Mouse (Mus musculus): Measurements from ENCODE around the gene Thra. TPM values are rescaled to one million over a fixed set of nuclear protein-coding genes. Genes with fewer than 3 reads are reported as not detected.

The Thra gene
- total and polyA plus RNA-seq, 3 experiments = 1.1 to 3.9 (median 3.8) TPM

DNA sequence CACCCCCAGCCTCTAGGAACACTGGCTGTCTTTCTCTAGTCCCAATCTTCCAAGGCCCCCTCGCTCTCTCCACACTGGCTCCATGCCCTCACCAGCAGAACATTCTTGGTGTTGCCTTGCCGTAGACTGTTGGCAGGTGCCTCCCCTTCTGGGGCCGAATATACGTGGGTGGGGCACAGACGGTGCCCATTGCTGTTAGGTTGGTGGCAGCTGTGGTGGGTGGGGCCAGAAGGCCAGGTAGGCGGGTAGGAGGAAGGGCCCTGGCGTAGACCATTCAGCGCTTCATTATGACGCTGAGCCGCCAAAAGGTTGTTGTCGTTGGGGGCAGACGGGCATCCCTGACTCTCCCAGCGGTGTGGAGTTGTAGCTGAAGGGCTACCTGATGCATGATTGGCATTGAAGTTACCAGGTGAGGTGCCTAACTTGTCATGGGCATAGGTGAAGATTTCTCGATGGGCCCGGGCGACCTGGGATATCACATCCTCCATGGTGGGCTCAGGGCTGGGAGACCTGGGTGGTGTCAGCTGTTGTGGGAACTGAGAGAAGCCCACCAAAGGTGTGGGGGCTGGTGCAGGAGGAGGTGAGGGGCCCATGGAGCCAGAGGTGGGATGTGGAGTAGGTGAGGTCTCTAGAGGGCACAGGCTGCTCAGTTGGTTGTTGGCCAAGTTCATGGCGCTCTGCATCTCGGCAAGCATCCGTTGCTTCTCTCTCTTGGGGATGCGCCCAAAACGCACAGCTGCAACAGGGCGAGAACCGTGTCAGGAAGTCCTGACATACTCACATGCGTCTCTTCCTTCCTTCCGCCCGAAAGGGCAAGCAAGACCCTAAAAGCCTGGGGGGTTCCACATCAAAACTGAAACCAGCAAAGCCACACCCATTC is 29.9 kb downstream of the Thra start:
- peak overlapping the region; percentile 7; the same call in 1 of the 2 replicates for H3K9ac ChIP-seq (ENCODE audit: insufficient read depth, low read depth)
- H3K9me3 ChIP-seq (replicated peaks; ENCODE audit: low read length) = no peaks in the 10 kb centered on the region
- H3K79me2 ChIP-seq (replicated peaks; ENCODE audit: control insufficient read depth, extremely low read depth, insufficient read depth, poor library complexity, severe bottlenecking) = no peaks in the 10 kb centered on the region
- dilution Hi-C loops (cut with MboI; ENCODE audit: extremely low pct_ligation_motif_present, extremely low pct_unique_long_range_greater_than_20kb, low sequenced_read_pairs) (no loop called here), in situ Hi-C loops (cut with MboI; ENCODE audit: low pct_ligation_motif_present, low pct_unique_long_range_greater_than_20kb, low sequenced_read_pairs) (no loop called here)
- no peak overlapping the region for H3K27ac ChIP-seq (ENCODE audit: insufficient read depth, low read depth)
- 0 out of 2 replicates have a peak, but pooled peaks have one; percentile 22 for TF ChIP-seq TCF12 (IDR thresholded peaks at IDR 0.05; ENCODE audit: low read depth, low read length)
- no peak for TF ChIP-seq ZC3H11A (IDR thresholded peaks at IDR 0.05; ENCODE audit: low read depth, low read length)
- H3K4me2 ChIP-seq (ENCODE audit: insufficient read depth, low read depth, poor library complexity, severe bottlenecking) = peak overlapping the region; percentile 46; the same call in 1 of the 2 replicates
- peaks cover 32 to 44% of the 10 kb centered on the region in 2 experiments for H3K4me1 ChIP-seq (ENCODE audit: control insufficient read depth in 1 of 2, insufficient read depth in 2 of 2)
- H3K4me3 ChIP-seq (replicated peaks in 1 of 3; ENCODE audit: low read depth in 2 of 3, low read length in 2 of 3, poor library complexity in 1 of 3) = peak overlapping the region in 2 of 3 experiments; percentile 10 to 53
- DNase-seq (ENCODE audit: extremely low read depth) = no peak
- peaks cover 0 to 14% of the 10 kb centered on the region in 2 experiments for H3K36me3 ChIP-seq (replicated peaks in 1 of 2; ENCODE audit: control insufficient read depth in 1 of 2, insufficient read depth in 1 of 2, low read length in 1 of 2)
- peaks cover 13% of the 10 kb centered on the region for H3K27me3 ChIP-seq (replicated peaks)

DNA sequence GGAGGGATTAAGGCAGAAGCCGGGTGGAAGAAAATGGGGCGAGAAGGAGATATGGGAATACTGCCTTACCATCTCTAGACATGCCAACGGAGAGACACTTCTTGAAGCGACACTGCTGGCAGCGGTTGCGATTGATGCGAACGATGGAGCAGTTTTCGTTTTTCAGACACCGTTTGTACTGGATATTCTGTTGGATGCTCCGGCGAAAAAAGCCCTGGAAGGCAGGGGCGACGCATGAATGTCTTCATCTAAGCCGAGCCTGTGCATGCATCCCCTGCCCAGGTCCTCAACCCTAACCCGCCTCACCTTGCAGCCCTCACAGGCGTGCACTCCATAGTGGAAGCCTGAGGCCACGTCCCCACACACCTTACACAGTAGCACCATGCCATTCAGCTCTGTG is 30.7 kb downstream of the Thra start:
- Histone ChIP-seq H3K36me3 (replicated peaks in 1 of 2; ENCODE audit: control insufficient read depth in 1 of 2, insufficient read depth in 1 of 2, low read length in 1 of 2) (peaks cover 0 to 14% of the 10 kb centered on the region in 2 experiments), H3K4me2 (ENCODE audit: insufficient read depth, low read depth, poor library complexity, severe bottlenecking) (no peak overlapping the region), H3K4me1 (ENCODE audit: control insufficient read depth in 1 of 2, insufficient read depth in 2 of 2) (peaks cover 39 to 52% of the 10 kb centered on the region in 2 experiments), H3K27me3 (replicated peaks) (peaks cover 15% of the 10 kb centered on the region), H3K79me2 (replicated peaks; ENCODE audit: control insufficient read depth, extremely low read depth, insufficient read depth, poor library complexity, severe bottlenecking) (no peaks in the 10 kb centered on the region), H3K9ac (ENCODE audit: insufficient read depth, low read depth) (no peak overlapping the region), H3K4me3 (replicated peaks in 1 of 3; ENCODE audit: low read depth in 2 of 3, low read length in 2 of 3, poor library complexity in 1 of 3) (no peak overlapping the region), H3K9me3 (replicated peaks; ENCODE audit: low read length) (no peaks in the 10 kb centered on the region), H3K27ac (ENCODE audit: insufficient read depth, low read depth) (no peak overlapping the region)
- dilution Hi-C loops (cut with MboI; ENCODE audit: extremely low pct_ligation_motif_present, extremely low pct_unique_long_range_greater_than_20kb, low sequenced_read_pairs) (no loop called here), in situ Hi-C loops (cut with MboI; ENCODE audit: low pct_ligation_motif_present, low pct_unique_long_range_greater_than_20kb, low sequenced_read_pairs) (no loop called here)
- no peak for DNase-seq (ENCODE audit: extremely low read depth)
- TF ChIP-seq USF1 (IDR thresholded peaks at IDR 0.05; ENCODE audit: low read depth, low read length) (no peak), SMC3 (IDR thresholded peaks at IDR 0.05; ENCODE audit: low read depth, low read length) (no peak), KAT2A (IDR thresholded peaks at IDR 0.05; ENCODE audit: insufficient replicate concordance, low read length) (no peak), SIN3A (IDR thresholded peaks at IDR 0.05; ENCODE audit: low read length) (no peak), NELFE (IDR thresholded peaks at IDR 0.05; ENCODE audit: low read depth, low read length) (no peak)

DNA sequence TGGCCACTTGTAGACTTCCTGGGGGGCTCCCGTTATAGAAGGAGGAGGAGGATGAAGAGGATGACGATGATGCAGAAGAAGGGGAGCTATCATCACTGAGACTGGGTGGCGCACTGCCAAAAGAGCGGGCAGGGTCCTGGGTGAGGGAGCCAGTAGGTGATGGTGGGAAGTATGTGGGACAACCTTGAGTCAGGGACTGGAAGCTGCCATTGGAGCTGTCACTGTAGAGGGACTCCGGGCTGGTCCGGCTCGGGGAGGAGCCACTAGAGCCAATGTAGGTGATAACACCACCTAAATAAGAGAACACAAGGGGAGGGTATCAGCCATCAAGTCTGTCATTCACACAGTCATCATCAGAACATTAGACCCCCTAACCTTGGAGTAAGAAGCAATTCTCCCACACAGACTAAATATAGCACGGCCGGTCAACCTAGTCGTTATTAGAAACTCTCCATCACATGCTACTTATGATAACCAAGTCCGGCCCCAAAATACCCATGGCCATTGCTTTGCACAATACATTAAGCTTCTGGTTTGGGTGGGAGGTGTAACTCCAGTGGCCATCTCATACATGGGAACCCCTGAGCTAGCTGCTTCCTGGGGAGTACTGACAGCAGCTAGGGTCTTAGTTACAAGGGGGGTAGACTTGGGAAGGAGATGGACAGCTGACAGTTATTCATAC is 31.5 kb downstream of the Thra start:
- no peak for DNase-seq (ENCODE audit: extremely low read depth)
- dilution Hi-C loops (cut with MboI; ENCODE audit: extremely low pct_ligation_motif_present, extremely low pct_unique_long_range_greater_than_20kb, low sequenced_read_pairs) (no loop called here), in situ Hi-C loops (cut with MboI; ENCODE audit: low pct_ligation_motif_present, low pct_unique_long_range_greater_than_20kb, low sequenced_read_pairs) (no loop called here)
- H3K27me3 ChIP-seq (replicated peaks) = peaks cover 17% of the 10 kb centered on the region
- H3K9me3 ChIP-seq (replicated peaks; ENCODE audit: low read length) = no peaks in the 10 kb centered on the region
- H3K79me2 ChIP-seq (replicated peaks; ENCODE audit: control insufficient read depth, extremely low read depth, insufficient read depth, poor library complexity, severe bottlenecking) = no peaks in the 10 kb centered on the region
- no peak overlapping the region for H3K27ac ChIP-seq (ENCODE audit: insufficient read depth, low read depth)
- H3K4me1 ChIP-seq (ENCODE audit: control insufficient read depth in 1 of 2, insufficient read depth in 2 of 2) = peaks cover 37 to 54% of the 10 kb centered on the region in 2 experiments
- no peak overlapping the region for H3K4me3 ChIP-seq (replicated peaks in 1 of 3; ENCODE audit: low read depth in 2 of 3, low read length in 2 of 3, poor library complexity in 1 of 3)
- no peak overlapping the region for H3K4me2 ChIP-seq (ENCODE audit: insufficient read depth, low read depth, poor library complexity, severe bottlenecking)
- peaks cover 0 to 14% of the 10 kb centered on the region in 2 experiments for H3K36me3 ChIP-seq (replicated peaks in 1 of 2; ENCODE audit: control insufficient read depth in 1 of 2, insufficient read depth in 1 of 2, low read length in 1 of 2)
- H3K9ac ChIP-seq (ENCODE audit: insufficient read depth, low read depth) = no peak overlapping the region
- no peak for TF ChIP-seq CHD1 (IDR thresholded peaks at IDR 0.05; ENCODE audit: low read depth, low read length)
- TF ChIP-seq POLR2A (IDR thresholded peaks at IDR 0.05; ENCODE audit: low read depth, low read length) = no peak
- TF ChIP-seq MAZ (IDR thresholded peaks at IDR 0.05; ENCODE audit: low read depth, low read length) = no peak
- TF ChIP-seq MXI1 (IDR thresholded peaks at IDR 0.05; ENCODE audit: low read depth, low read length) = no peak
- TF ChIP-seq NELFE (IDR thresholded peaks at IDR 0.05; ENCODE audit: low read depth, low read length) = no peak
- no peak for TF ChIP-seq TBP (conservative IDR thresholded peaks at IDR 0.05; ENCODE audit: low read depth, low read length)
- no peak for TF ChIP-seq USF2 (conservative IDR thresholded peaks at IDR 0.05; ENCODE audit: low read depth, low read length)
- TF ChIP-seq EP300 (IDR thresholded peaks at IDR 0.05; ENCODE audit: low read length) = no peak
- no peak for TF ChIP-seq ETS1 (conservative IDR thresholded peaks at IDR 0.05; ENCODE audit: low read depth, low read length)
- TF ChIP-seq SMC3 (IDR thresholded peaks at IDR 0.05; ENCODE audit: low read depth, low read length) = no peak
- TF ChIP-seq IRF4 (IDR thresholded peaks at IDR 0.05; ENCODE audit: low read depth, low read length) = no peak
